Mouse (Mus musculus) T-helper 17 cell (primary cell): Measurements from ENCODE around the gene Ifitm5.

Experiments used
- in situ Hi-C, 2 experiments: fragments of 300-600 bp; cut with MboI, MseI; formaldehyde crosslinking; loops; 1 replicate in 1 of 2; 2 replicates in 1 of 2; pipeline ENCODE4 v1.15.1; 2025; ENCODE audit warnings: high pct_unique_total_duplicates in 2 of 2

Gene Ifitm5

GRCm38 (mm10) chr7:140903212-140903611 lies 46.9 kb downstream of the Ifitm5 start:
- in situ Hi-C loops = loop anchor here (5.0 kb wide), 3 partner anchors 56 to 144 kb away; partner anchors contain the start of genes Odf3 (in 1 of the 2) and Scgb1c1 (in 1 of the 2)

GRCm38 (mm10) chr7:140902036-140902875 lies 47.8 kb downstream of the Ifitm5 start:
- in situ Hi-C loops = loop anchor here (5.0 kb wide), 3 partner anchors 55 to 145 kb away; partner anchors contain the start of genes Odf3 (in 1 of the 2) and Scgb1c1 (in 1 of the 2)

DNA sequence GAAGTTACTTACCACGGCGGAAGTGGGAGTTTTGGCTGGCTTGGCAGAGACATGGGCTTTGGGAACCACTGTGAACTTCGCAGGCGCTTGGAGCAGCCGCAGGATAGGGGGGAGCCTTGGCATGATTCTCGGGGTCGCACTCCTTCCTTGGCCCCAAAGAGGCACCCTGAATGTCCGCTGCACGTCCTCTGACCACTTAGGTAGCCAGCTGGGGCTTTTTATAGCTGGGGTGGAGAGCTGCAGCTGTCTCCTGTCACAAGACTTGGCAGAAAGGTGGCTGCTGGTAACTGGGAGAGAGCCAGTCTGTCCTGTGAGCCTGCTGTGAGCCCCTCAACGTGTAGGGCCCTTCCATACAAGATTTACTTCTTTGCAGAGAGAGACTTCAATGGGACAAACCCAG lies 49.9 kb downstream of the Ifitm5 start, which contains the start of gene Cox8b:
TSS of gene Cox8b (minus strand) at position 227 of the 400 bp plus-strand sequence.
- in situ Hi-C loops = loop anchor here (5.0 kb wide), 3 partner anchors 53 to 147 kb away; partner anchors contain the start of genes Odf3 (in 1 of the 2) and Scgb1c1 (in 1 of the 2)

DNA sequence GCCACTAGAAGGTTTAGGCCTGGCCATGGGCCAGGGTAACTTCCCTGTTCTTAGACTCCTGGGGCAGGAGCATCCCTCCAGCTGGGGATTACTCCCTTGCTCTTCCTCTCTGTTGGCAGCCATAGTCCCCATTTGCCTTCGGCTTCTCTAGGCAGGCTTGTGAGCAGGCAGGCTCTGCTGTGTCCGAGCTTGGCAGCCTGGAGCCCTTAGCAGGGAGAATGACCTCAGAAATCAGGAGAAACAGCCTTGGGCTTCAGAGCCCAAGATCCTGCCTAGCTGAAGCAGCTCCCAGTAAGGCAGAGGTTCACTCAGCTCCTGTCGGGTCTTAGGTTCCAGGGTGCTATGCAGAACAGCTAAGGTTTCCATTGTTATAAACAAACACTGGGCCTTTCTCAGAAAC lies 51.0 kb downstream of the Ifitm5 start:
- in situ Hi-C loops = no loop called here
